Mouse (Mus musculus): ENCODE measurements around the gene Naa16. TPM values are rescaled to one million over a fixed set of nuclear protein-coding genes. Genes with fewer than 3 reads are reported as not detected.

Gene Naa16
- polyA plus RNA-seq, 1 experiment: 7.7 TPM

GRCm38 (mm10) chr14:79277922-79278321 lies 112.7 kb downstream of the Naa16 start:
- DNase-seq: no peak
- H3K36me3 ChIP-seq (ENCODE audit: control insufficient read depth, insufficient read depth, low read length): no peaks in the 10 kb centered on the region
- H3K27me3 ChIP-seq (ENCODE audit: control insufficient read depth, insufficient read depth, low read length): no peaks in the 10 kb centered on the region
- WGBS: 87% methylated on average over 7 of the region's 7 CpGs
- no peak overlapping the region for H3K4me3 ChIP-seq (ENCODE audit: control insufficient read depth, insufficient read depth, low read length)
- TF ChIP-seq CTCF (IDR thresholded peaks at IDR 0.05; ENCODE audit: borderline replicate concordance, control insufficient read depth, extremely low read depth, insufficient read depth, low read length, poor library complexity) (no peak), POLR2A (IDR thresholded peaks at IDR 0.05; ENCODE audit: control insufficient read depth, extremely low read depth, insufficient read depth, low read length, poor library complexity) (no peak)
- peaks cover 73% of the 10 kb centered on the region for H3K4me1 ChIP-seq (replicated peaks; ENCODE audit: control insufficient read depth, insufficient read depth, low read length)
- peak overlapping the region; percentile 10; the same call in 1 of the 2 replicates for H3K27ac ChIP-seq (ENCODE audit: control insufficient read depth, insufficient read depth, low read length)

GRCm38 (mm10) chr14:79275870-79276395 lies 114.6 kb downstream of the Naa16 start:
- TF ChIP-seq CTCF (IDR thresholded peaks at IDR 0.05; ENCODE audit: borderline replicate concordance, control insufficient read depth, extremely low read depth, insufficient read depth, low read length, poor library complexity) (no peak), POLR2A (IDR thresholded peaks at IDR 0.05; ENCODE audit: control insufficient read depth, extremely low read depth, insufficient read depth, low read length, poor library complexity) (no peak)
- Histone ChIP-seq H3K4me3 (ENCODE audit: control insufficient read depth, insufficient read depth, low read length) (no peak overlapping the region), H3K36me3 (ENCODE audit: control insufficient read depth, insufficient read depth, low read length) (no peaks in the 10 kb centered on the region), H3K27me3 (ENCODE audit: control insufficient read depth, insufficient read depth, low read length) (no peaks in the 10 kb centered on the region), H3K4me1 (replicated peaks; ENCODE audit: control insufficient read depth, insufficient read depth, low read length) (peaks cover 69% of the 10 kb centered on the region), H3K27ac (ENCODE audit: control insufficient read depth, insufficient read depth, low read length) (peak overlapping the region; percentile 38)
- DNase-seq: no peak
- WGBS: 95% methylated on average over 8 of the region's 8 CpGs

- 49% methylated on average over 3 of the region's 3 CpGs for WGBS
- no peak overlapping the region for H3K4me3 ChIP-seq (ENCODE audit: control insufficient read depth, insufficient read depth, low read length)
- H3K27me3 ChIP-seq (ENCODE audit: control insufficient read depth, insufficient read depth, low read length): no peaks in the 10 kb centered on the region
- peaks cover 68% of the 10 kb centered on the region for H3K4me1 ChIP-seq (replicated peaks; ENCODE audit: control insufficient read depth, insufficient read depth, low read length)
- no peaks in the 10 kb centered on the region for H3K36me3 ChIP-seq (ENCODE audit: control insufficient read depth, insufficient read depth, low read length)
- DNase-seq: no peak
- H3K27ac ChIP-seq (ENCODE audit: control insufficient read depth, insufficient read depth, low read length): peak overlapping the region; percentile 38
- no peak for TF ChIP-seq POLR2A (IDR thresholded peaks at IDR 0.05; ENCODE audit: control insufficient read depth, extremely low read depth, insufficient read depth, low read length, poor library complexity)
- TF ChIP-seq CTCF (IDR thresholded peaks at IDR 0.05; ENCODE audit: borderline replicate concordance, control insufficient read depth, extremely low read depth, insufficient read depth, low read length, poor library complexity): no peak
Observed at GRCm38 (mm10) chr14:79275441-79275840, 115.1 kb downstream of the Naa16 start.

Other genes starting within 250 kb of the Naa16 start
- not detected in 2 replicates for gene Zfp957, start 143.4 kb downstream of the Naa16 start, polyA plus RNA-seq (2012; rRNA removed)
- 880 and 889 TPM in 2 replicates for gene Rgcc, start 89.1 kb downstream of the Naa16 start, polyA plus RNA-seq (2012; rRNA removed)
- 1.5 and 1.6 TPM in 2 replicates for gene Mtrf1, start 7.0 kb upstream of the Naa16 start, polyA plus RNA-seq (2012; rRNA removed)
- gene Kbtbd7, start 35.7 kb upstream of the Naa16 start, polyA plus RNA-seq (2012; rRNA removed): 8.9 and 10.1 TPM in 2 replicates
- gene Kbtbd6, start 61.1 kb upstream of the Naa16 start, polyA plus RNA-seq (2012; rRNA removed): 6.8 and 9.7 TPM in 2 replicates
- 71.4 and 75.9 TPM in 2 replicates for gene Elf1, start 90.4 kb upstream of the Naa16 start, polyA plus RNA-seq (2012; rRNA removed)
- gene Wbp4, start 90.7 kb upstream of the Naa16 start, polyA plus RNA-seq (2012; rRNA removed): 7.3 TPM in 2 replicates
- 6.2 and 10.2 TPM in 2 replicates for gene Sugt1, start 196.9 kb upstream of the Naa16 start, polyA plus RNA-seq (2012; rRNA removed)

Measured in thymus, adult 2 months (tissue).